Mouse (Mus musculus) gastrocnemius, postnatal 36 days (tissue): ENCODE measurements around the gene Snrnp27. TPM values are rescaled to one million over a fixed set of nuclear protein-coding genes. Genes with fewer than 3 reads are reported as not detected.

ENCODE experiments used
- DNase-seq, 2 experiments: peaks; one replicate each; pipeline ENCODE4 v3.0.0; 2022
- intact Hi-C: fragments of 180-260 bp; cut with DNase I; formaldehyde crosslinking; loops from one replicate; pipeline ENCODE4 v1.15.1; 2025
- total RNA-seq, 2 experiments: library from RNA; stranded (reverse); gene quantifications; 2 replicates each; pipeline ENCODE4 v1.2.3; 2021

Gene Snrnp27
- total RNA-seq, 2 experiments from 2014 or later: 68.9 to 70.2 TPM

- intact Hi-C loops: loop anchor here (5.0 kb wide), 1 partner anchor 120 kb away; no protein-coding TSS in a partner anchor
- no peak for DNase-seq
Measured at GRCm38 (mm10) chr6:86667061-86667460, 17.3 kb downstream of the Snrnp27 start.

GRCm38 (mm10) chr6:86665560-86666307, 18.6 kb downstream of the Snrnp27 start:
- intact Hi-C loops: loop anchor here (5.0 kb wide), 1 partner anchor 118 kb away; no protein-coding TSS in a partner anchor
- DNase-seq: no peak

GRCm38 (mm10) chr6:86665076-86665475, 19.2 kb downstream of the Snrnp27 start:
- DNase-seq: no peak
- intact Hi-C loops: loop anchor here (5.0 kb wide), 1 partner anchor 118 kb away; no protein-coding TSS in a partner anchor

- DNase-seq: no peak
- intact Hi-C loops: loop anchor here (5.0 kb wide), 1 partner anchor 63 kb away; no protein-coding TSS in a partner anchor
Measured at GRCm38 (mm10) chr6:86660161-86660877, 24.0 kb downstream of the Snrnp27 start.

GRCm38 (mm10) chr6:86658501-86658900, 25.8 kb downstream of the Snrnp27 start:
- intact Hi-C loops: no loop called here
- DNase-seq: no peak

- intact Hi-C loops: no loop called here
- no peak for DNase-seq
Measured at GRCm38 (mm10) chr6:86654270-86654916, 29.9 kb downstream of the Snrnp27 start.

- DNase-seq: no peak
- intact Hi-C loops: no loop called here
Measured at GRCm38 (mm10) chr6:86653026-86653425, 31.3 kb downstream of the Snrnp27 start.

GRCm38 (mm10) chr6:86646143-86646542, 38.2 kb downstream of the Snrnp27 start:
- intact Hi-C loops: no loop called here
- DNase-seq: no peak

GRCm38 (mm10) chr6:86645551-86645950, 38.8 kb downstream of the Snrnp27 start:
- intact Hi-C loops: no loop called here
- no peak for DNase-seq

GRCm38 (mm10) chr6:86644775-86645400, 39.4 kb downstream of the Snrnp27 start:
- no peak for DNase-seq
- intact Hi-C loops: no loop called here

GRCm38 (mm10) chr6:86641716-86642115, 42.6 kb downstream of the Snrnp27 start:
- no peak for DNase-seq
- intact Hi-C loops: no loop called here

- intact Hi-C loops: no loop called here
- DNase-seq: no peak
Measured at GRCm38 (mm10) chr6:86640776-86641175, 43.5 kb downstream of the Snrnp27 start.

GRCm38 (mm10) chr6:86640161-86640560, 44.2 kb downstream of the Snrnp27 start:
- intact Hi-C loops: no loop called here
- DNase-seq: no peak

- intact Hi-C loops: no loop called here
- DNase-seq: no peak
Measured at GRCm38 (mm10) chr6:86639180-86640160, 44.9 kb downstream of the Snrnp27 start.

- intact Hi-C loops: no loop called here
- no peak for DNase-seq
Measured at GRCm38 (mm10) chr6:86638434-86638833, 45.9 kb downstream of the Snrnp27 start.

GRCm38 (mm10) chr6:86637860-86638259, 46.5 kb downstream of the Snrnp27 start:
- intact Hi-C loops: loop anchor here (2.0 kb wide), 1 partner anchor 87 kb away; no protein-coding TSS in a partner anchor
- DNase-seq: no peak

- no peak for DNase-seq
- intact Hi-C loops: loop anchor here (2.0 kb wide), 1 partner anchor 87 kb away; no protein-coding TSS in a partner anchor
Measured at GRCm38 (mm10) chr6:86637171-86637835, 47.0 kb downstream of the Snrnp27 start.

GRCm38 (mm10) chr6:86636495-86636894, 47.8 kb downstream of the Snrnp27 start:
- no peak for DNase-seq
- intact Hi-C loops: loop anchor here (2.0 kb wide), 1 partner anchor 86 kb away; no protein-coding TSS in a partner anchor

GRCm38 (mm10) chr6:86630141-86630540, 54.2 kb downstream of the Snrnp27 start:
- DNase-seq: no peak
- intact Hi-C loops: no loop called here
